Mouse (Mus musculus) spleen, adult 18-20 months (tissue): Measurements from ENCODE around the gene Mark4.

Experiments used
- DNase-seq, 2 experiments: peaks; one replicate each; pipeline ENCODE4 v3.0.0; 2022; ENCODE audit warnings: mixed read lengths in 2 of 2

The Mark4 gene

DNA sequence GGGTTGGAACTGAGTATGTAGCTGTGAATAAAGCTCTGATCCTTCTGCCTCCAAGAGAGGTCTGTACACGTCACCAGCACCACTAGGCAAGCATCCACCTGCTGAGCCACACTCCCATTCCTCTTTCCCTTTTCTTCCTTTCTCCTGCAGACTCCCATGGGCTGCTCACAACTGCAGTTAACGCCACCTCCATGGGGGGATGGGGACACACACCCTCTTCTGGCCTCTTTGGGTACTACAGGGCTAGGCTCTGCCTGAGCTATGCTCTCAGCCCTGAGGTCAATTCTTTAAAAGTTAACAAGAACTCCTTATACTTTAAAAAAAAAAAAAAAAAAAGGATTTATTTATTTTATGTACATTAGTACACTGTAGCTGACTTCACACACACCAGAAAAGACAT is 26.1 kb downstream of the Mark4 start:
- no peak for DNase-seq

DNA sequence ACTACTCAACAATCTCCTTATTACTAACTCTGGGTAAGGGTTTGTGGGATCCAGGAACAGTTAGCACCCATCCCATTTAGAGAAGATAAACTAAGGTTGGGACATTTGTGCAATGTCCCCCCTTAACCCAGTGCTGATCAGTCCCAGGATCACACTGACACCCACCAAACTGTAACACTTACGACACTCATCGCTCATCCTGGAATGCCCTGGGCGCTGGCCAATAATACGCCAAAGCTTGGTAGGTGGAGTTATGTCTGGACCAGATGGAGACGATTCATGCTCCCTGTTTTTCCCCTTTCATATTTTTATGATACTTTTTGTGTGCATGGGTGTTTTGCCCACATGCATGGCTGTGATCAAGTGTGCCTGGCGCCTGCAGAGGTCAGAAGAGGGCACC is 28.2 kb downstream of the Mark4 start:
- DNase-seq: no peak

DNA sequence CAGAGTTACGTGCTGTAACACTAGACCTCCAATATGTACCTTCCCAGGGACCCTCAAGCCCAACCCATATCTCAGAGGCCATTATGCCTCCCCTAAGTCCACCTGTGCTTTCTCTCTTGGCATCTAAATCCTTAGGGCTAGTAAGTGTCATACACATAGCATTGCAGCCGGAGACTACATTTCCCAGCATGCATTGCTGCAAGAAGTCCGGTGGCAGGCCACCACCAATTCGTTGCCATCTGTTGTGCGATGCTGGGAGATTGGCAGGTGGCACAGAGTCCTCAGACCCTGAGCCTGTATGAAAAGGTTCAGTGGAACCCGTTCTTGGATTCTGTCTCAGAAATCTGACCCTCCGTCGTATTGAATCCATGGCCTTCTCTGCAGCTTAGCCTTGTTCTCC is 28.9 kb downstream of the Mark4 start:
- no peak for DNase-seq

DNA sequence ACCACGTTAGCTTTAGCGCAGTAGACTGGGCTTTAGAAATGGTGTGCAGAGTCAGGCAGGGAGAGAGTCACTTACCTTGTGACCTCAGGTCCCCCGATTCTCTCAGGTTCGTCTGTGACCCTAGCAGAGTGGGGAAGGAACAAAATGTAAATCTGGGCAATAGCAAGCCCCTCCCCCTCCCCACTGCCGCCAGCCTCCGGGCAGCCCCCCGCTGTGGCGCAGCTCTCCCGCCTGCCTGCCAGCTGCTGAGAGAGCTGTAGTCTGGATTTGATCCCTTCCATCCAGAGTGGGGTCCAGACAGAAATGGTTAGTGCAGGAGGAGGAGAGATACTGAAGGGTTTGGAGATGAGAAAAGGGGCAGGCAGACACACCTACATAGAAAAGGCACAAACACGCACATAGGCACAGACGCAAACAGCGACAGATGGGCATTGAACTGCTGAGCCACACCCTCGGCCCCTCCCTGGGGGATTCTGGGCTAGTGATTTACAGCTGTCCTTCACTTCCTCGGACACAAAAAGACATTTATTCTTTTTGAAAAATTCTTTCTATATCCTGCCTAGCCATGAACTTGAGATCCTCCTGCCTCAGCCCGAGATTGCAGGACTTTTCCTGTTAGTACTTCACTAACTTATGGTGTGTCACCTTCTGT is 30.5 kb downstream of the Mark4 start:
- peak in 1 of 2 experiments; percentile 19 for DNase-seq

DNA sequence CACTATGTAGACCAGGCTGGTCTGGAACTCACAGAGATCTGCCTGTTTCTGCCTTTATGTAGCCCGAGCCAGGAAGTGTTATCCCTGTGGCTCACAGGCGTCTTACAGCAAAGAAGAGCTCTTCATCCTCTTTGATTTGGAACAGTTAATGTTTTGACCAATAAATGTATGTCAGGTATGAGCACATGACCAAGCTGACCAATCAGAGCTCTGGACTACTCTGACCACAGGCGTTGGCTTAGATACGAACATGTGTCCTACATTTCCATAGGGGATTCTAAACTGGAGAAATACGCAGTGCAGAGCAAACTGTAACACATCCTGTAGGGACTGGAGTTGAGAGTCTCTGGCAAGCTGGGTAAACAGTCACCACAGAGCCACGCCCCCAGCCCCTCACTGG is 31.7 kb downstream of the Mark4 start:
- no peak for DNase-seq

DNA sequence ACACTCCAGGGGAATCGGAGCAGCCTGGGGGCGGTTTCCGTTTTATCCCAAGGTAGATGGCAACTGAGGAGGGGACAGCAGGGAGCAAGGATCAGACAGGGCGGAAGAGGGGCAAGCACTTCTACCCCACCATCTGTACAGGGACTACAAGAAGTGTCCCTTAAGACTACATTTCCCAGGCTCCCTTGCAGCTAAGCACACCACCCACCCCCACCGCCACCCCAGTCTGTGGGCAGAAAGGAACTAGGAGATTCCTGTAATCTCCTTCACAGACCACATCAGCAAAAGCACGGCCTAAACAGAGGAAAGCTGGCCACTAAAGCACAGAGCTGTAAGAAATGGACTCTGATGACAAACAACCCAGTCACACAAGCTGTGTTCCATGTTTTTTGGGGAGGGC is 32.3 kb downstream of the Mark4 start:
- DNase-seq: no peak

DNA sequence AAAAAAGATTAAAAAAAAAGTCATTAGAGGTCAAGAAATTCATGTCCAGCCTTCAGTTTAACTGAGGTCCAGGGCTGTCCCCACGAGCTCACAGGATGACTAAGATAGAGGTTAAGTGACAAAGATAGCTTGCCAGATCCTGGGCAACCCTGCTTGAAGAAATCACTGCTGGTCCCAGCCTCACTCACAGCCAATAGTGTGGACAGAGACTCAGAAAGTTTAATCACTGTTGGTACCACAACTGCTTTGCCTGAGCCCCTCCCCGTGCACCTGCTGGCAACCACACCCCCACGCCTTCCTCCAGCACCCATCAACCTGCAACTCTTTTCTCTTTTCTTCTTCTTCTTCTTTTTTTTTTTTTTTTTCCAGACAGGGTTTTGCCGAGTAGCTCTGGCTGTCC is 34.6 kb downstream of the Mark4 start:
- DNase-seq: no peak

DNA sequence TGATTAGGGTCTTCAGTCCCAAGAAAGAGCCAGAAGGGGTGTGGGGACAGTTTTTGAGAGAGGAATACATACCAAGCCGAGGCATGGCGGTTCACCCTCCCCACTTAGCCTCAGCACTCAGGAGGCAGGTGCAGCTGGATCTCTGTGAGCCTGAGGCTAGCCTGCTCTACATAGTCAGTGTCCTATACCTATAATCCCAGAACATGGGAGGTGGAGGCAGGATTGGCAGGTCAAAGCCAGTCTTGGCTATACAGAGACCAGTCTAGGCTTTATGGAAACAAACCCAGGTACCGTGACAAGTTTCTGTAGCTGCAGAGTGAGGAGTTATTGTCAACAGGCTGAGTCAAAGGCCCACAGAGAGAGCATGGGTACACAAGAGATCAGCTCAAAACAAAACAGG is 35.5 kb downstream of the Mark4 start:
- no peak for DNase-seq

DNA sequence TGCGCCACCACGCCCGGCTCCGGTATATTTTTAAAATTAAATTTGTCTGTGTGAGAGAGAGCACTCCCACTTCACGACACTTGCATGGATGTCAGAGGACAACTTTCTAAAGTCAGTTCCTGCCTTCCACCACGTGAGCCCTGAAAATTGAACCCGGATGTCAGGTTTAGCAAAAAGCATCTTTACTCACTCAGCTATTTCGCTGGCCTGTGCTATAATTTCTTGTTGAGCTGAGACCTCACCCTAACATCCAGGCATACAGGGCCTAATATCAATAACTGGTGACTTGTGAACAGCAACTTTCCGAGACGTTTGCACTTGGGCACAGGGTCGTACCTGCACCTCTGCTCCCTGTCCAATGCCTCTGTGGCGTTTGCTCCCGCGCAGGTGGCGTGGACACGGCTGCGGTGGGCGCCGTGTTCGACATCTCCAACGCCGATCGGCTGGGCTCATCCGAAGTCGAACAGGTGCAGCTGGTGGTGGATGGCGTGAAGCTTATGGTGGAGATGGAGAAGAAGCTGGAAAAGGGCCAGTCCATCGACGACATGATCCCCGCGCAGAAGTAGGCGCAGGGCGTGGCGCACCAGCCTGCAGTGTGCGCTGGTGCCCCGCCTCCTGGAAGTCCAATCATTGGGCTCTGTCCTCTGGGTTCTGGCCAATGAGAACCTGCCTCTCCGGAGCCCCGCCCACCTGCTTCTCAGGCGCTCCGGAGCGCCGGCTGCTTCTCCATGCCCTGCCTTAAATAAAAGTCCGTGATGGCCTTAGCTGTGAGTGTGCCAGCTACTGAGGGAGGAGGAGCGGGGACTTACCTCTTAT is 37.6 kb downstream of the Mark4 start:
- DNase-seq: peak; percentile 74 to 85

DNA sequence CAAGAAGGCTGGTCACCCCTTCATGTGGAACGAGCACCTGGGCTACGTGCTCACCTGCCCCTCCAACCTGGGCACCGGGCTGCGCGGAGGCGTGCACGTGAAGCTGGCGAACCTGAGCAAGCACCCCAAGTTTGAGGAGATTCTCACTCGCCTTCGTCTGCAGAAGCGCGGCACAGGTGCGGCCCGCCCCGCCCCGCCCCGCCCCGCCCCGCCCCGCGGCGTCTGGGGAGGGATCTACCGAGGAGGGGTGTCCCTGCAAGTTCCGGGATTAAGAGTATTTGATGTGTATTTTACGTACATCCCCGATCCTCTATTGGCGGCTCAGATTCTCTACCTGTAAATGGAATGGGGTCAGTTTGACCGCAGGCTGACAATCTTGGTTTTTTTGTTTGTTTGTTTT is 38.5 kb downstream of the Mark4 start:
- DNase-seq: no peak

DNA sequence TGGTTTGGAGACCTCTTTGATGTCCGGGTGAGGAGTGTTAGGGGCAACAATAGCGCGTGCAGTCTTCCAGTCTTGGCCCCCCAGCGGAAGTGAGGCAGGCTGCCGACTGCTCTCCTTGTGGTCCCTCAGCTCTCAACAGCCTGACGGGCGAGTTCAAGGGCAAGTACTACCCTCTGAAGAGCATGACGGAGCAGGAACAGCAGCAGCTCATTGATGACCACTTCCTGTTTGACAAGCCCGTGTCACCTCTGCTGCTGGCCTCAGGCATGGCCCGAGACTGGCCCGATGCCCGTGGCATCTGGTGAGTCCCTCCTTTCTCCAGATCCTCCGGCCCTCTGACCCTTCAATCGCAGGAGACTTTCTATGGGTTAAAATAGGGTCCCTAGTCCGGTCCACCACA is 42.0 kb downstream of the Mark4 start:
- no peak for DNase-seq

DNA sequence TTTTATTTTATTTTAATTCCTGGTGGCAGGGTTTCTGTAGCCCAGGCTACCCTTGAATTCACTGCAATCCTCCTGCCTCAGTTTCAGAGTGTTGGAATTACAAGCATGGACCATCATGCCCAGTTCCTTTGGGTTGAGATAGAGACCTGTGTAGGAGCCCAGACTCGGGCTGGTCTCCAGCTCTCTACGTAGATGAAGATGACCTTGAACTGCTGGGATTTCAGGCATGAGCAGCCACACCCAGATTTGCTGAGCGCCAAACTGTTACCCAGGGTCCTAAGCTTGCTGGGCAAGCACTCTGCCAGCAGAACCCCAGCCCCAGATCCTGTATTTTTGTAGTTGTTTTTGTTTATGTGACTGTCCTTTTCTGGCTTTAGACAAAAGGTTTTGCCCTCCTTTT is 45.1 kb downstream of the Mark4 start:
- no peak for DNase-seq

DNA sequence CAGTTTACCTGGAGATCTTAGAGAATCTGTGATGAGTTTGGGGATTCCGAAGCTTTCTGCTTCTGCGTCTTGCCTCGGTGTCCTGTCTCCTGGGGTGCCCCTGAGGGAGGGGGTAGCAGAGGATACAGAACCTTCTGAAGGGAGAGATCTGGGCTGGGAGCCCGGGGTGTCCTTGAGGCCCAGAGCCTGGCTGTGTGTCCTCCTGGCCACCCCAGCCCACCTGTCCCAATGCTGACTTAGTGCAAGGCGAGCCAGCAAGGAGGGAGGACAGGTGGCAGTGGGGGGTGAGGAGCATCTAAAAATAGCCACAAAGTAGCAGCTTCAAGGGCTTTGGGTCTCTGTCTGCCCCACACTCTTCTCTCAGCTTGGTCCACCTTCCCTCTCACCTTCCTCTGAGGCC is 46.8 kb downstream of the Mark4 start:
- DNase-seq: no peak

DNA sequence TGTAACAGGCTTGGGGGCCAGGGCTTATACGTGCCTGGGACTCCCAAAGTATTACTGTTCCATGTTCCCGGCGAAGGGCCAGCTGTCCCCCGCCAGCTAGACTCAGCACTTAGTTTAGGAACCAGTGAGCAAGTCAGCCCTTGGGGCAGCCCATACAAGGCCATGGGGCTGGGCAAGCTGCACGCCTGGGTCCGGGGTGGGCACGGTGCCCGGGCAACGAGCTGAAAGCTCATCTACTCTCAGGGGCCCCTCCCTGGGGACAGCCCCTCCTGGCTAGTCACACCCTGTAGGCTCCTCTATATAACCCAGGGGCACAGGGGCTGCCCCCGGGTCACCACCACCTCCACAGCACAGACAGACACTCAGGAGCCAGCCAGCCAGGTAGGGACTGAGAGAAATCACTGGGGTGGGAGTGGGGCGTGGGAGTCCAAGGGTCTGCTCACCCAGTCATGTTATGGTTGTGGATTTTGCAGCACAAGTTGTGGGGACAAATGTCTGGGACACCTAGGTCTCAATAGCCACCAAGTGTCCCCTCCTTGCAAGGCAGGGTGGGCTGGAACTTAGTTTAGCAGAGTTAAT is 47.8 kb downstream of the Mark4 start:
- DNase-seq: no peak

DNA sequence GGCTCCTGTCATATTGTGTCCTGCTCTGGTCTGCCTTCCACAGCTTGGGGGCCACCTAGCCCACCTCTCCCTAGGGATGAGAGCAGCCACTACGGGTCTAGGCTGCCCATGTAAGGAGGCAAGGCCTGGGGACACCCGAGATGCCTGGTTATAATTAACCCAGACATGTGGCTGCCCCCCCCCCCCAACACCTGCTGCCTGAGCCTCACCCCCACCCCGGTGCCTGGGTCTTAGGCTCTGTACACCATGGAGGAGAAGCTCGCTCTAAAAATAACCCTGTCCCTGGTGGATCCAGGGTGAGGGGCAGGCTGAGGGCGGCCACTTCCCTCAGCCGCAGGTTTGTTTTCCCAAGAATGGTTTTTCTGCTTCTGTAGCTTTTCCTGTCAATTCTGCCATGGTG is 48.9 kb downstream of the Mark4 start:
- no peak for DNase-seq

DNA sequence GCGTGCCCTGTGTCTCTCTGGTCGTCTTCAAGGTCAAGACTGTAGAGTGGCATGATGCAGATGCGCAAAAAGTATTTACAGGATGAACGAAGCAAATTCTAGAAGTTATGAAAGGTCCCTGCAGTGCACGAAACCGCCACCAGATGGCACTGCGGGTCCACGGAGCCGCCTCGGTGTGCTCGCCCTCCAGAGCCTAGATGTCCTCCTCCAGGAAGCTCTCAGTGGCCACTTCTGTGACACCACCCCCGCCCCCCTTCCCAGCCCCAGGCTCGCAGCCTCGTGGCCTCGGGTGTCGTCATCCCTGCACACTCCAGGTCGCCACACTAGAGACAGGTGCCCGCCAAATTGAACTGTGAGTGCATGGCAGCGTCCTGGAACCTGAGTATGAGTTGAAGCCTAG is 53.2 kb downstream of the Mark4 start:
- peak; percentile 61 to 90 for DNase-seq

DNA sequence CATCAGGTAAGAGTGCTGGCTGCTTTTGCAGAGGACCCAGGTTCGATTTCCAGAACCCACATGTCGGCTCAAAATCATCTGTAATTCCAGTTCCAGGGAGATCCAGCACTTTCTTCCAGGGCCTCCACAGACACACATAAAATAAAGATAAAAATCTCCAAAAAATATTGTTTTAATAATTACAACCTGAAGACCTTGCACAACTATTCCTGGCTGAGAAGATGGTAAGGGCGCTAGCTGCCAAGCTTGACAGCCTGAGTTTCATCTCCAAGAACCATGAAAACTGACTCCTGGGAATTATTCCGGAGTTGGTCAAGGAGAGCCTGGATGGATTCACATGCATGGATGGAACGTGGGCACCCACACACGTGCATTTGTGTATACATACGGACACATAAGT is 54.1 kb downstream of the Mark4 start, which contains the start of gene Ckm:
Gene Ckm (plus strand): TSS at position 301 of the 400 bp plus-strand sequence.
- DNase-seq: no peak

DNA sequence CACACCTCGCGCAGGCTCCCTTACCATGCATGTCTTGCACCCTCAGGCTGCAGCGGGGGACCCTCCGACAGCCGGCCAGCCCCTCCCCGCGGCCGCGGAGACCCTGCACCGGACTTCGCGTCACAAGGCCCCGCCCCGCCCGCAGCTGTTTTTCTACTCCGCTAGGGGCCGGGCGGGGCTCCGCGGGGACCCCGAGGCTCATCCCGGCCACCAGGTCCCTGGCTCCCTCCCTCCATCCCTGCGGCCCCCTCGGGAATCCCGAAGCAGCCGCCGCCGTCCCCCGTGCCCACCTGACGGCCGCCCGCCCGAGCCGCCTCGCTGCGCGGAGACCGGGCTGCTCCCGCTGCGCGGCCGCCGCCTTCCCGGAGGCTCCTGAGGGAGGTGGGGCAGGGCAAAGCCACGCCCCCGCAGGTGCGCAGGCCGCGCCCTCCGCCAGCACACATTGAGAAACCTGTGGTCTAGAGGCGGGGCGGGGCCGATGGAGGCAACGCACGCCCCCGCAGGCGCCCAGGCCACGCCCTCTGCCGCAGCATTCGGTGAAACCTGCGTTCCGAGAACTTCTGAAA is 54.8 kb downstream of the Mark4 start, which contains the start of gene Klc3:
Gene Klc3 (minus strand): TSS at position 374 of the 566 bp plus-strand sequence.
- DNase-seq: peak; percentile 72 to 80

DNA sequence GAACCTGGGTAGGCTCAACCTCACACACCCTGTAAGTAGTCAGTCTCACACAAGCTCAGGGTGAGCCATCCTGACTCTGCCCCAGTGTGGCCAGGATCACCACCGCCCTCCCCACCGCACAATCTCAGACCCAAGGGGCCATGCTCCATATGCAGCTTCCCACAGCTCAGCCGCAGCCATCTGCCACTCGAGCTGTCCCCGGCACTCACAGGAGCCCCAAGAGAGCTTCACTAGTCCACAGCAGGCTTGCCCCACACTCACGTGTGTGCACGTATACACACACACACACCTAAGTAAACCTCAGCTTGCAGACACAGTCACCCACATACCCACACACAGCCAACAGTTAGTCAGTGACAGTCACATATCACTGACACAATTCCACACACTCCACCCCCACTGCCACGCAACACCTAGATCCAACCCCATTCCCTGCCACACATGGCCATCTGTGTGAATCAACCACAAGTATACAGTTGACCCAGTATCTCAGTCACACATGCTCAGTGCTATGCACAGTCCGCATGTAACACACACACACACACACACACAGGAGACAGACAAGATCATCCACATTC is 56.0 kb downstream of the Mark4 start:
- DNase-seq: no peak

DNA sequence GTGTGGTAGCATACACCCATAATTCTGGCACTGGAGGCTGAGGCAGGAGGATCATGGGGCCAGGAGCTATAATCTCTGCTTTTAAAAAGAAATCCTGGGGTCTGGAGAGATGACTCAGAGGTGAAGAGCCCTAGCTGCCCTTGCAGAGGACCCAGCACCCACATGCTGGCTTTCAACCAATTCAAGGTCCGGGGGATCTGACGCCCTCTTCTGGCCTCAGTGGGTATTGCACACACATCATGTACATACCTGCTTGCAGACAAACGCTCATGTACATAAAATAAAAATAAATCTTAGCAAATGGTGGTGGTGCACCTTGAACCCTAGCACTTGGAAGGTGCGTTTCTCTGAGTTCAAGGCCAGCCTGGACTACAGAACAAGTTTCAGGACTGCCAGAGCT is 57.7 kb downstream of the Mark4 start:
- DNase-seq: no peak

DNA sequence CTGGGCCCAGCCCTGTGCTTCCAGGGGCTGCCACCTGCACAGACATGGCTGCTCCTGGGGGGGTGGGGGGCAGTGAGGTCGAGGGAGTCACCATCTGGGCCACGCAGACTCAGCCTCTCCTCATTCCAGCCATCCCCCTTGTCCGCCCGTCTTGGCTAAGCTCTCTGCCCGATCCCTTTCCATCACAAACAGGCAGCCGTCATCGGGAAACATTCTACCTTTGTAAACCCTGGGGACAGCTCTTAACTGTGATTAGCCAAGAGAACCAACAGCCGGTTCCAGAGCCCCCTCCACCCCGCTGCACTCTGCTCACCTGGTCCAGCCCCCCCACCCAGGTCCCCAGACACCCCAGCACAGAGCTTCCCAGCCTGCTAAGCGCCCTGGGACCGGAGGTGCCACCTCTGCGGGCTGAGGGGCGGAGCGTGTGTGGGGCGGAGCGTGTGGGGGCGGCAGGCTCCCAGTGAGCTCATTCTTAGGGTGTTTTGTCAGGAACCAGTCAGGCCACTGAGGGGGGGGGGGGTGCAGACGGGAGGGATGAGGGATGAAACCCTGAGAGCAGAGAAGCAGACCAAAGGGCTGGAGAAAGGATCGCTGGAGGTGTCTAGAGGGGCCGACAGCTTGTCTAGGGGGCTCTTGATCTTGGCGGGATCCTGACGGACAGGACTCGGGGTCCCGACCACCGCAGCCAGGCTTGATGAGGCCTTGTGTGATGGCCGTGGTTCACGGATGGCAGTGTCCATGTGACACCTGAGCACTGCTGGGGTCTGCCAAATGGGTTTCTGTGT is 58.9 kb downstream of the Mark4 start:
- peak in 1 of 2 experiments; percentile 48 for DNase-seq

DNA sequence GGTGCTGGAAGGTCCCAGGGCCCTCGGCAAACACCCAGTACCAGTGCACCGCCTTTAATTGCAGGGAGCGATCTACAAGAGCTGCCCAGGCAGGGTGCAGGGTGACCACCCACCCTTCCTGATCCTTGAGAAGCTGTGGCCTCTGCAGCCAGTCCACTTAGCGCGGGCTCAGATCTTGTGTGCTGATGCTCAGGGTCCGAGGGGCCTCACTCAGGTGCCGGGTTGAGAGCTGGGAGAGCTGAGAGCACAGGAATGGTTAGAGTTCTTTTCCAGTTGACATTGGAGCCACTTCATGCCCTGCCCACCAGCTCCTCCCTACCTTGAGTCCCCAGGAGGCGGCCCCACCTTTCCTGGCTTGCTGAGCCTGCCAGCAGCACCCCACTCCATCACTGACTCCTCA is 64.1 kb downstream of the Mark4 start:
- no peak for DNase-seq
